Mouse (Mus musculus) testis, adult 2 months (tissue): ENCODE data around the gene Gm15294.

Source experiments
- CTCF ChIP-seq: fragments of 200-500 bp; IDR thresholded peaks from 2 replicates; pipeline ENCODE4 v1.5.1; 2012; ENCODE audit warnings: low read depth, mild to moderate bottlenecking, inconsistent platforms, low read length, moderate library complexity; ENCODE audit not compliant: control insufficient read depth, insufficient read depth, insufficient replicate concordance
- POLR2A ChIP-seq: fragments of 200-500 bp; IDR thresholded peaks from 2 replicates; pipeline ENCODE4 v1.6.1; 2012; ENCODE audit warnings: low read depth, mild to moderate bottlenecking, inconsistent platforms, low read length, moderate library complexity; ENCODE audit not compliant: control insufficient read depth

- TF ChIP-seq POLR2A (no peak), CTCF (no peak)
Observed at GRCm38 (mm10) chrX:141874024-141874423, 1.0 kb downstream of the Gm15294 start.
